23 mouse cellular contexts compared by ENCODE assay signal in genomic region chr2:147944171-147945040, GRCm38 (mm10).
DNase-seq lines count a peak whose midpoint lies in the region; ATAC-seq and TF ChIP-seq lines count a peak whose summit lies in the region.
"Had no signal": no experiment of that assay in that cellular context is flagged by ENCODE, and none has a peak within 500 bp of the region (broad histone marks: within the 10 kb centered on the region; RNA-seq: fewer than 3 reads in every experiment).

No protein-coding gene starts in this region.

- 67% methylated on average over 7 of the region's 7 CpGs for WGBS in heart, adult 2 months
- 53% methylated on average over 7 of the region's 7 CpGs for WGBS in liver, embryonic 14.5 days (ENCODE audit: insufficient replicate concordance)
- WGBS in liver, embryonic 11.5 days, result 70% methylated on average over 7 of the region's 7 CpGs
- WGBS in liver, embryonic 16.5 days (ENCODE audit: insufficient replicate concordance), result 43% methylated on average over 7 of the region's 7 CpGs

- no peak overlapping the region for H3K4me2 ChIP-seq in liver, embryonic 14.5 days (ENCODE audit: low read depth)
- H3K4me2 ChIP-seq in liver, embryonic 11.5 days, result no peak overlapping the region
- H3K4me2 ChIP-seq in liver, embryonic 16.5 days (ENCODE audit: low read depth, low read length), result no peak overlapping the region
- H3K4me2 ChIP-seq: embryonic facial prominence, embryonic 12.5 days; forebrain, embryonic 13.5 days had no signal

- no peak for TF ChIP-seq POLR2A in heart, adult 2 months (IDR thresholded peaks at IDR 0.05; ENCODE audit: insufficient read depth, low read depth, low read length)

- peak; percentile 66 for DNase-seq in heart, adult 11 months
- no peak for DNase-seq in heart, adult 2 months
- DNase-seq in liver, embryonic 14.5 days (ENCODE audit: low read depth in 3 of 3, low spot score in 3 of 3), result peak in 2 of 3 experiments; percentile 11 to 22
- no peak for DNase-seq in liver, embryonic 11.5 days (ENCODE audit: low spot score)
- DNase-seq in yolk sac, embryonic 10.5 days (ENCODE audit: low spot score), result peak; percentile 83
- DNase-seq in layer of hippocampus, adult 2 months (ENCODE audit: low spot score in 2 of 2), result no peak
- DNase-seq: adrenal gland, adult 8-10 months; adrenal gland, postnatal 14 days; adrenal gland, postnatal 36 days; B cell, adult 2 months; cerebellum, adult 11-12 months; cerebellum, adult 2 months; cerebellum, adult 9-10 months; cerebellum, postnatal 10 days; cerebellum, postnatal 25 days had no signal

- intact Hi-C loops in heart, adult 2 months (cut with DNase I), result no loop called here

- H3K9me3 ChIP-seq in liver, embryonic 14.5 days (ENCODE audit: control insufficient read depth, low read length), result no peaks in the 10 kb centered on the region
- H3K9me3 ChIP-seq in liver, embryonic 11.5 days (ENCODE audit: control insufficient read depth, low read length), result no peaks in the 10 kb centered on the region
- H3K9me3 ChIP-seq in liver, embryonic 16.5 days (replicated peaks; ENCODE audit: control insufficient read depth, low read length), result no peaks in the 10 kb centered on the region
- H3K9me3 ChIP-seq: embryonic facial prominence, embryonic 10.5 days; embryonic facial prominence, embryonic 12.5 days; forebrain, embryonic 13.5 days had no signal

- H3K79me2 ChIP-seq in heart, adult 2 months (replicated peaks; ENCODE audit: control insufficient read depth, insufficient read depth, low read length), result no peaks in the 10 kb centered on the region

- H3K27ac ChIP-seq in heart, adult 2 months, result no peak overlapping the region
- no peak overlapping the region for H3K27ac ChIP-seq in liver, embryonic 14.5 days
- H3K27ac ChIP-seq in liver, embryonic 11.5 days (ENCODE audit: low read depth, low read length), result no peak overlapping the region
- peak overlapping the region; percentile 50 for H3K27ac ChIP-seq in liver, embryonic 16.5 days (ENCODE audit: low read length)
- H3K27ac ChIP-seq in layer of hippocampus, adult 2 months, result no peak overlapping the region
- H3K27ac ChIP-seq: embryonic facial prominence, embryonic 10.5 days; embryonic facial prominence, embryonic 12.5 days; forebrain, embryonic 13.5 days had no signal

- no peaks in the 10 kb centered on the region for H3K4me1 ChIP-seq in heart, adult 2 months (ENCODE audit: control insufficient read depth, insufficient read depth, low read length)
- H3K4me1 ChIP-seq in liver, embryonic 14.5 days (replicated peaks; ENCODE audit: control insufficient read depth in 2 of 2, insufficient read depth in 2 of 2, low read length in 1 of 2), result 0 out of 4 replicates have a peak, but pooled peaks cover 0 to 5% of the 10 kb centered on the region in 2 experiments
- H3K4me1 ChIP-seq in liver, embryonic 11.5 days (replicated peaks; ENCODE audit: control insufficient read depth, insufficient read depth, low read length), result no peaks in the 10 kb centered on the region; the same call in 1 of the 2 replicates
- no peaks in the 10 kb centered on the region; the same call in 1 of the 2 replicates for H3K4me1 ChIP-seq in liver, embryonic 16.5 days (ENCODE audit: control insufficient read depth, low read depth, low read length)
- H3K4me1 ChIP-seq: embryonic facial prominence, embryonic 12.5 days; forebrain, embryonic 13.5 days had no signal

- no peak for TF ChIP-seq EP300 in heart, adult 2 months (IDR thresholded peaks at IDR 0.05; ENCODE audit: insufficient read depth, low read depth, low read length)
- TF ChIP-seq EP300 in liver, embryonic 14.5 days (IDR thresholded peaks at IDR 0.05; ENCODE audit: low read depth), result no peak

- no peaks in the 10 kb centered on the region for H3K27me3 ChIP-seq in heart, adult 2 months (ENCODE audit: control insufficient read depth, insufficient read depth, low read length)
- no peaks in the 10 kb centered on the region for H3K27me3 ChIP-seq in liver, embryonic 14.5 days (ENCODE audit: control insufficient read depth, insufficient read depth, low read length)
- H3K27me3 ChIP-seq in liver, embryonic 11.5 days (replicated peaks; ENCODE audit: control insufficient read depth, insufficient read depth, low read length), result no peaks in the 10 kb centered on the region
- H3K27me3 ChIP-seq in liver, embryonic 16.5 days (ENCODE audit: control insufficient read depth, insufficient read depth, low read depth, low read length), result no peaks in the 10 kb centered on the region
- H3K27me3 ChIP-seq: embryonic facial prominence, embryonic 12.5 days; forebrain, embryonic 13.5 days had no signal

- TF ChIP-seq CTCF in heart, adult 2 months (IDR thresholded peaks at IDR 0.05), result no peak
- TF ChIP-seq CTCF in liver, embryonic 14.5 days (IDR thresholded peaks at IDR 0.05; ENCODE audit: low read depth), result no peak
- TF ChIP-seq CTCF in layer of hippocampus, adult 2 months (conservative IDR thresholded peaks at IDR 0.05), result no peak

- no peaks in the 10 kb centered on the region for H3K36me3 ChIP-seq in heart, adult 2 months (ENCODE audit: control insufficient read depth, insufficient read depth, low read length)
- no peaks in the 10 kb centered on the region for H3K36me3 ChIP-seq in liver, embryonic 14.5 days (replicated peaks; ENCODE audit: control insufficient read depth, insufficient read depth, low read depth)
- H3K36me3 ChIP-seq in liver, embryonic 11.5 days (ENCODE audit: control insufficient read depth, insufficient read depth, low read length), result no peaks in the 10 kb centered on the region
- H3K36me3 ChIP-seq in liver, embryonic 16.5 days (ENCODE audit: control insufficient read depth, insufficient read depth), result no peaks in the 10 kb centered on the region
- H3K36me3 ChIP-seq: embryonic facial prominence, embryonic 10.5 days; embryonic facial prominence, embryonic 12.5 days; G1E had no signal

- no peak overlapping the region for H3K9ac ChIP-seq in heart, adult 2 months (ENCODE audit: low read depth, low read length)
- H3K9ac ChIP-seq in liver, embryonic 14.5 days (replicated peaks), result no peak overlapping the region
- H3K9ac ChIP-seq in liver, embryonic 11.5 days (ENCODE audit: low read depth, low read length), result no peak overlapping the region
- H3K9ac ChIP-seq in liver, embryonic 16.5 days (ENCODE audit: low read depth, low read length), result no peak overlapping the region
- H3K9ac ChIP-seq: embryonic facial prominence, embryonic 12.5 days; forebrain, embryonic 13.5 days had no signal

- H3K4me3 ChIP-seq in heart, adult 2 months, result no peak overlapping the region
- H3K4me3 ChIP-seq in liver, embryonic 14.5 days (ENCODE audit: insufficient read depth in 1 of 2, low read depth in 2 of 2, low read length in 2 of 2), result no peak overlapping the region
- H3K4me3 ChIP-seq in liver, embryonic 11.5 days (ENCODE audit: low read depth, low read length), result no peak overlapping the region
- H3K4me3 ChIP-seq in liver, embryonic 16.5 days (ENCODE audit: low read depth, low read length), result no peak overlapping the region
- H3K4me3 ChIP-seq in layer of hippocampus, adult 2 months, result no peak overlapping the region
- H3K4me3 ChIP-seq: embryonic facial prominence, embryonic 10.5 days; embryonic facial prominence, embryonic 12.5 days; forebrain, embryonic 13.5 days had no signal

- peak; percentile 29; the same call in 1 of the 2 replicates for ATAC-seq in liver, embryonic 14.5 days (ENCODE audit: insufficient read depth)
- ATAC-seq in liver, embryonic 11.5 days (replicated peaks; ENCODE audit: low FRiP score), result no peak
- ATAC-seq in liver, embryonic 16.5 days (ENCODE audit: low read depth), result peak; percentile 60
- ATAC-seq: activated CD4-positive, CD25-positive, alpha-beta regulatory T cell, adult 4 months; CD4-positive, CD25-positive, alpha-beta regulatory T cell, adult 4 months; forebrain, embryonic 13.5 days; Patski had no signal

Comparison
In these comparisons a context has a peak if more than half of its experiments do, and no peak if none do; other contexts are left out.
1. DNase-seq: peak in heart, adult 11 months (single experiment), liver, embryonic 14.5 days (2 of 3) and yolk sac, embryonic 10.5 days (single experiment); none in heart, adult 2 months (0 of 2), liver, embryonic 11.5 days (single experiment) and layer of hippocampus, adult 2 months (0 of 2).